Mouse (Mus musculus) lung, adult 2 months (tissue): Measurements from ENCODE around the gene Ncoa4. TPM values are rescaled to one million over a fixed set of nuclear protein-coding genes. Genes with fewer than 3 reads are reported as not detected.

Experiments used
- DNase-seq: peaks from one replicate; pipeline ENCODE4 v3.0.0; 2022
- H3K4me1 ChIP-seq: fragments of 200-500 bp; 2 replicates; pipeline ENCODE4 v1.6.1; 2011; ENCODE audit warnings: low read length; ENCODE audit not compliant: control insufficient read depth, insufficient read depth
- H3K4me3 ChIP-seq: fragments of 200-500 bp; replicated peaks from 2 replicates; pipeline ENCODE3; 2011; ENCODE audit warnings: low read depth, mild to moderate bottlenecking, control low read depth, low read length; ENCODE audit errors: extremely low read depth
- CTCF ChIP-seq: fragments of 200-500 bp; IDR thresholded peaks from 2 replicates; pipeline ENCODE4 v1.5.1; 2011; ENCODE audit warnings: mild to moderate bottlenecking, low read length, control low read depth; ENCODE audit not compliant: insufficient read depth
- POLR2A ChIP-seq: fragments of 200-500 bp; IDR thresholded peaks from 2 replicates; pipeline ENCODE4 v1.6.1; 2011; ENCODE audit warnings: low read depth, mild to moderate bottlenecking, control low read depth, low read length, borderline replicate concordance; ENCODE audit errors: extremely low read depth
- WGBS: fragments of 180-500 bp; shearing (Covaris S2); methylation state at CpG from one replicate; pipeline ENCODE4 v1.1.7; 2018; 5-methylcytosine and 5-hydroxymethylcytosine counted together
- polyA plus RNA-seq: library from polyadenylated mRNA; depleted of rRNA; stranded (reverse); fragments of >200 nt; gene quantifications from 2 replicates; pipeline ENCODE4 v1.2.3, GENCODE M21; 2012

Gene Ncoa4
- polyA plus RNA-seq, 1 experiment = 36.3 TPM

- DNase-seq = no peak
- TF ChIP-seq CTCF (no peak), POLR2A (no peak)
- 25% methylated on average over 4 of the region's 4 CpGs for WGBS
- Histone ChIP-seq H3K4me3 (peak overlapping the region; percentile 54), H3K4me1 (peaks cover 3% of the 10 kb centered on the region; the same call in 1 of the 2 replicates)
Observed at GRCm38 (mm10) chr14:32159150-32159670, 455 bp upstream of the Ncoa4 start.

- DNase-seq = no peak
- peaks cover 6% of the 10 kb centered on the region for H3K4me1 ChIP-seq
- TF ChIP-seq POLR2A (no peak), CTCF (no peak)
- WGBS = 26% methylated on average over 7 of the region's 7 CpGs
- peak overlapping the region; percentile 90 for H3K4me3 ChIP-seq
Observed at GRCm38 (mm10) chr14:32160563-32160962, 898 bp downstream of the Ncoa4 start.

- H3K4me3 ChIP-seq = no peak overlapping the region
Observed at GRCm38 (mm10) chr14:32161090-32161885, 1.6 kb downstream of the Ncoa4 start.

GRCm38 (mm10) chr14:32162231-32162630 lies 2.6 kb downstream of the Ncoa4 start:
- Histone ChIP-seq H3K4me3 (no peak overlapping the region), H3K4me1 (peaks cover 9% of the 10 kb centered on the region)
- no peak for TF ChIP-seq POLR2A
- TF ChIP-seq CTCF = no peak
- DNase-seq = no peak
- 91% methylated on average over 5 of the region's 5 CpGs for WGBS

More at GRCm38 (mm10) chr14:32161090-32161885, 1.6 kb downstream of the Ncoa4 start:
- TF ChIP-seq POLR2A (no peak), CTCF (no peak)
- peaks cover 6% of the 10 kb centered on the region for H3K4me1 ChIP-seq
- 64% methylated on average over 12 of the region's 12 CpGs for WGBS
- no peak for DNase-seq

GRCm38 (mm10) chr14:32163203-32163888 lies 3.7 kb downstream of the Ncoa4 start:
- TF ChIP-seq CTCF (no peak), POLR2A (no peak)
- no peak for DNase-seq
- Histone ChIP-seq H3K4me3 (no peak overlapping the region), H3K4me1 (peaks cover 11% of the 10 kb centered on the region)
- WGBS = 88% methylated on average over 11 of the region's 11 CpGs

GRCm38 (mm10) chr14:32164173-32165051 lies 4.7 kb downstream of the Ncoa4 start:
- Histone ChIP-seq H3K4me3 (no peak overlapping the region), H3K4me1 (peaks cover 11% of the 10 kb centered on the region)
- no peak for DNase-seq
- TF ChIP-seq CTCF (no peak), POLR2A (no peak)
- WGBS = 71% methylated on average over 8 of the region's 8 CpGs

GRCm38 (mm10) chr14:32165278-32166061 lies 5.8 kb downstream of the Ncoa4 start:
- H3K4me1 ChIP-seq = peaks cover 11% of the 10 kb centered on the region
- H3K4me3 ChIP-seq = peak overlapping the region; percentile 33
- no peak for TF ChIP-seq CTCF
- TF ChIP-seq POLR2A = peak; percentile 71; the same call in 1 of the 2 replicates
- WGBS = 1% methylated on average over 42 of the region's 42 CpGs
- peak; percentile 72 for DNase-seq

- H3K4me3 ChIP-seq = no peak overlapping the region
- no peak for DNase-seq
- WGBS = 54% methylated on average over 2 of the region's 2 CpGs
- H3K4me1 ChIP-seq = peaks cover 8% of the 10 kb centered on the region
- TF ChIP-seq CTCF = no peak
- no peak for TF ChIP-seq POLR2A
Observed at GRCm38 (mm10) chr14:32166062-32166441, 6.4 kb downstream of the Ncoa4 start.

GRCm38 (mm10) chr14:32166840-32167239 lies 7.2 kb downstream of the Ncoa4 start:
- TF ChIP-seq POLR2A = no peak
- TF ChIP-seq CTCF = no peak
- DNase-seq = peak; percentile 37
- WGBS = 58% methylated on average over 1 of the region's 1 CpGs
- Histone ChIP-seq H3K4me3 (no peak overlapping the region), H3K4me1 (peaks cover 8% of the 10 kb centered on the region)
